Mouse (Mus musculus): ENCODE measurements at regions not wholly inside any gene's neighbourhood (a gene's known extent, or its start where the extent isn't known, plus 50 kb on each side); places are given as distances from the start of the nearest gene placed in this dataset.
A peak's percentile ranks its signal among the peaks of the same experiment; 100 is the strongest.

- H3K4me2 ChIP-seq (ENCODE audit: low read depth, low read length), result no peak overlapping the region
- peaks cover 16% of the 10 kb centered on the region for H3K4me1 ChIP-seq (replicated peaks; ENCODE audit: control insufficient read depth, insufficient read depth, low read length)
- H3K36me3 ChIP-seq (ENCODE audit: control insufficient read depth, insufficient read depth, low read length), result no peaks in the 10 kb centered on the region
- peak overlapping the region; percentile 60; the same call in 1 of the 2 replicates for H3K27ac ChIP-seq (ENCODE audit: low read length)
- no peak overlapping the region for H3K9ac ChIP-seq (ENCODE audit: low read length)
- no peak overlapping the region for H3K4me3 ChIP-seq (ENCODE audit: low read length)
- H3K27me3 ChIP-seq (ENCODE audit: control insufficient read depth, insufficient read depth, low read depth, low read length), result no peaks in the 10 kb centered on the region
- ATAC-seq (ENCODE audit: low read depth), result peak; percentile 48; the same call in 1 of the 2 replicates
- H3K9me3 ChIP-seq (ENCODE audit: control insufficient read depth, low read length), result no peaks in the 10 kb centered on the region
- 52% methylated on average over 6 of the region's 6 CpGs for WGBS
These were observed 277.9 kb downstream of the Glrx3 start for GRCm38 (mm10) chr7:137715126-137715900.

GRCm38 (mm10) chr7:137723361-137724040, 286.1 kb downstream of the Glrx3 start:
- Histone ChIP-seq H3K27ac (ENCODE audit: low read length) (peak overlapping the region; percentile 62), H3K4me3 (ENCODE audit: low read length) (no peak overlapping the region), H3K4me2 (ENCODE audit: low read depth, low read length) (no peak overlapping the region), H3K4me1 (replicated peaks; ENCODE audit: control insufficient read depth, insufficient read depth, low read length) (peaks cover 17% of the 10 kb centered on the region), H3K9me3 (ENCODE audit: control insufficient read depth, low read length) (no peaks in the 10 kb centered on the region), H3K36me3 (ENCODE audit: control insufficient read depth, insufficient read depth, low read length) (no peaks in the 10 kb centered on the region), H3K27me3 (ENCODE audit: control insufficient read depth, insufficient read depth, low read depth, low read length) (no peaks in the 10 kb centered on the region), H3K9ac (ENCODE audit: low read length) (no peak overlapping the region)
- 24% methylated on average over 7 of the region's 7 CpGs for WGBS
- ATAC-seq (ENCODE audit: low read depth), result peak; percentile 86

GRCm38 (mm10) chr7:137726031-137726430, 288.6 kb downstream of the Glrx3 start:
- no peaks in the 10 kb centered on the region for H3K9me3 ChIP-seq (ENCODE audit: control insufficient read depth, low read length)
- no peak overlapping the region for H3K4me2 ChIP-seq (ENCODE audit: low read depth, low read length)
- peaks cover 17% of the 10 kb centered on the region for H3K4me1 ChIP-seq (replicated peaks; ENCODE audit: control insufficient read depth, insufficient read depth, low read length)
- 39% methylated on average over 7 of the region's 7 CpGs for WGBS
- H3K36me3 ChIP-seq (ENCODE audit: control insufficient read depth, insufficient read depth, low read length), result no peaks in the 10 kb centered on the region
- no peak overlapping the region for H3K4me3 ChIP-seq (ENCODE audit: low read length)
- H3K27ac ChIP-seq (ENCODE audit: low read length), result peak overlapping the region; percentile 81
- H3K27me3 ChIP-seq (ENCODE audit: control insufficient read depth, insufficient read depth, low read depth, low read length), result no peaks in the 10 kb centered on the region
- peak; percentile 84 for ATAC-seq (ENCODE audit: low read depth)
- no peak overlapping the region for H3K9ac ChIP-seq (ENCODE audit: low read length)

GRCm38 (mm10) chr7:137735873-137736527, 298.6 kb downstream of the Glrx3 start:
- Histone ChIP-seq H3K4me3 (ENCODE audit: low read length) (no peak overlapping the region), H3K4me2 (ENCODE audit: low read depth, low read length) (no peak overlapping the region), H3K36me3 (ENCODE audit: control insufficient read depth, insufficient read depth, low read length) (no peaks in the 10 kb centered on the region), H3K4me1 (replicated peaks; ENCODE audit: control insufficient read depth, insufficient read depth, low read length) (no peaks in the 10 kb centered on the region), H3K9ac (ENCODE audit: low read length) (no peak overlapping the region), H3K9me3 (ENCODE audit: control insufficient read depth, low read length) (no peaks in the 10 kb centered on the region), H3K27ac (ENCODE audit: low read length) (no peak overlapping the region), H3K27me3 (ENCODE audit: control insufficient read depth, insufficient read depth, low read depth, low read length) (no peaks in the 10 kb centered on the region)
- ATAC-seq (ENCODE audit: low read depth), result no peak
- WGBS, result 89% methylated on average over 5 of the region's 5 CpGs

GRCm38 (mm10) chr7:137741702-137742101, 304.3 kb downstream of the Glrx3 start:
- Histone ChIP-seq H3K36me3 (ENCODE audit: control insufficient read depth, insufficient read depth, low read length) (no peaks in the 10 kb centered on the region), H3K4me3 (ENCODE audit: low read length) (no peak overlapping the region), H3K4me2 (ENCODE audit: low read depth, low read length) (no peak overlapping the region), H3K9ac (ENCODE audit: low read length) (no peak overlapping the region), H3K9me3 (ENCODE audit: control insufficient read depth, low read length) (no peaks in the 10 kb centered on the region; the same call in 1 of the 2 replicates), H3K27ac (ENCODE audit: low read length) (peak overlapping the region; percentile 84), H3K4me1 (replicated peaks; ENCODE audit: control insufficient read depth, insufficient read depth, low read length) (peaks cover 13% of the 10 kb centered on the region), H3K27me3 (ENCODE audit: control insufficient read depth, insufficient read depth, low read depth, low read length) (no peaks in the 10 kb centered on the region)
- ATAC-seq (ENCODE audit: low read depth), result peak; percentile 56
- whole genome bisulfite sequencing, result 32% methylated on average over 3 of the region's 3 CpGs

- peak; percentile 87 for ATAC-seq (ENCODE audit: low read depth)
- H3K27ac ChIP-seq (ENCODE audit: low read length), result peak overlapping the region; percentile 84
- H3K4me3 ChIP-seq (ENCODE audit: low read length), result no peak overlapping the region
- no peak overlapping the region for H3K4me2 ChIP-seq (ENCODE audit: low read depth, low read length)
- no peaks in the 10 kb centered on the region for H3K27me3 ChIP-seq (ENCODE audit: control insufficient read depth, insufficient read depth, low read depth, low read length)
- 9% methylated on average over 7 of the region's 7 CpGs for WGBS
- no peaks in the 10 kb centered on the region; the same call in 1 of the 2 replicates for H3K9me3 ChIP-seq (ENCODE audit: control insufficient read depth, low read length)
- H3K36me3 ChIP-seq (ENCODE audit: control insufficient read depth, insufficient read depth, low read length), result no peaks in the 10 kb centered on the region
- H3K9ac ChIP-seq (ENCODE audit: low read length), result no peak overlapping the region
- peaks cover 13% of the 10 kb centered on the region for H3K4me1 ChIP-seq (replicated peaks; ENCODE audit: control insufficient read depth, insufficient read depth, low read length)
These were observed 304.9 kb downstream of the Glrx3 start for GRCm38 (mm10) chr7:137742297-137742751.

GRCm38 (mm10) chr7:137745575-137745974, 308.2 kb downstream of the Glrx3 start:
- H3K4me2 ChIP-seq (ENCODE audit: low read depth, low read length), result no peak overlapping the region
- no peak overlapping the region for H3K4me3 ChIP-seq (ENCODE audit: low read length)
- no peaks in the 10 kb centered on the region; the same call in 1 of the 2 replicates for H3K9me3 ChIP-seq (ENCODE audit: control insufficient read depth, low read length)
- H3K27me3 ChIP-seq (ENCODE audit: control insufficient read depth, insufficient read depth, low read depth, low read length), result no peaks in the 10 kb centered on the region
- no peaks in the 10 kb centered on the region for H3K36me3 ChIP-seq (ENCODE audit: control insufficient read depth, insufficient read depth, low read length)
- WGBS, result 43% methylated on average over 1 of the region's 1 CpGs
- H3K4me1 ChIP-seq (replicated peaks; ENCODE audit: control insufficient read depth, insufficient read depth, low read length), result peaks cover 13% of the 10 kb centered on the region
- peak overlapping the region; percentile 47; the same call in 1 of the 2 replicates for H3K27ac ChIP-seq (ENCODE audit: low read length)
- ATAC-seq (ENCODE audit: low read depth), result peak; percentile 15
- H3K9ac ChIP-seq (ENCODE audit: low read length), result no peak overlapping the region

GRCm38 (mm10) chr7:137745991-137746390, 308.6 kb downstream of the Glrx3 start:
- no peak overlapping the region for H3K4me3 ChIP-seq (ENCODE audit: low read length)
- no peaks in the 10 kb centered on the region for H3K36me3 ChIP-seq (ENCODE audit: control insufficient read depth, insufficient read depth, low read length)
- no peak overlapping the region for H3K4me2 ChIP-seq (ENCODE audit: low read depth, low read length)
- peaks cover 13% of the 10 kb centered on the region for H3K4me1 ChIP-seq (replicated peaks; ENCODE audit: control insufficient read depth, insufficient read depth, low read length)
- no peaks in the 10 kb centered on the region; the same call in 1 of the 2 replicates for H3K9me3 ChIP-seq (ENCODE audit: control insufficient read depth, low read length)
- 70% methylated on average over 3 of the region's 3 CpGs for WGBS
- no peaks in the 10 kb centered on the region for H3K27me3 ChIP-seq (ENCODE audit: control insufficient read depth, insufficient read depth, low read depth, low read length)
- ATAC-seq (ENCODE audit: low read depth), result no peak
- H3K27ac ChIP-seq (ENCODE audit: low read length), result peak overlapping the region; percentile 47; the same call in 1 of the 2 replicates
- H3K9ac ChIP-seq (ENCODE audit: low read length), result no peak overlapping the region

GRCm38 (mm10) chr7:137748936-137749335, 311.5 kb downstream of the Glrx3 start:
- Histone ChIP-seq H3K4me3 (ENCODE audit: low read length) (no peak overlapping the region), H3K9me3 (ENCODE audit: control insufficient read depth, low read length) (no peaks in the 10 kb centered on the region; the same call in 1 of the 2 replicates), H3K36me3 (ENCODE audit: control insufficient read depth, insufficient read depth, low read length) (no peaks in the 10 kb centered on the region), H3K9ac (ENCODE audit: low read length) (no peak overlapping the region), H3K27me3 (ENCODE audit: control insufficient read depth, insufficient read depth, low read depth, low read length) (no peaks in the 10 kb centered on the region), H3K4me2 (ENCODE audit: low read depth, low read length) (no peak overlapping the region), H3K4me1 (replicated peaks; ENCODE audit: control insufficient read depth, insufficient read depth, low read length) (peaks cover 3% of the 10 kb centered on the region; the same call in 1 of the 2 replicates), H3K27ac (ENCODE audit: low read length) (no peak overlapping the region)
- WGBS, result 59% methylated on average over 7 of the region's 7 CpGs
- no peak for ATAC-seq (ENCODE audit: low read depth)
